Mouse (Mus musculus): Measurements from ENCODE around the gene Bysl. TPM values are rescaled to one million over a fixed set of nuclear protein-coding genes. Genes with fewer than 3 reads are reported as not detected.

The Bysl gene
- polyA plus RNA-seq, 1 experiment, result 9.5 TPM

GRCm38 (mm10) chr17:47571621-47572020, 39.7 kb downstream of the Bysl start:
- Histone ChIP-seq H3K27ac (ENCODE audit: control insufficient read depth, insufficient read depth, low read depth, low read length, poor library complexity) (no peak overlapping the region), H3K4me3 (replicated peaks; ENCODE audit: control insufficient read depth, low read depth, low read length) (no peak overlapping the region), H3K4me1 (ENCODE audit: control insufficient read depth, insufficient read depth, low read length) (no peaks in the 10 kb centered on the region; the same call in 1 of the 2 replicates)
- WGBS, result 88% methylated on average over 7 of the region's 7 CpGs
- TF ChIP-seq POLR2A (IDR thresholded peaks at IDR 0.05; ENCODE audit: borderline replicate concordance, control insufficient read depth, low read depth, low read length), result no peak
- no peak for TF ChIP-seq CTCF (IDR thresholded peaks at IDR 0.05; ENCODE audit: control insufficient read depth, insufficient read depth, low read length)

- Histone ChIP-seq H3K27ac (ENCODE audit: control insufficient read depth, insufficient read depth, low read depth, low read length, poor library complexity) (peak overlapping the region; percentile 48), H3K4me3 (replicated peaks; ENCODE audit: control insufficient read depth, low read depth, low read length) (no peak overlapping the region), H3K4me1 (ENCODE audit: control insufficient read depth, insufficient read depth, low read length) (no peaks in the 10 kb centered on the region; the same call in 1 of the 2 replicates)
- no peak for TF ChIP-seq POLR2A (IDR thresholded peaks at IDR 0.05; ENCODE audit: borderline replicate concordance, control insufficient read depth, low read depth, low read length)
- TF ChIP-seq CTCF (IDR thresholded peaks at IDR 0.05; ENCODE audit: control insufficient read depth, insufficient read depth, low read length), result no peak
- 87% methylated on average over 10 of the region's 10 CpGs for WGBS
These were observed 42.3 kb downstream of the Bysl start for GRCm38 (mm10) chr17:47568951-47569527.

- 72% methylated on average over 3 of the region's 3 CpGs for WGBS
- peak overlapping the region; percentile 48 for H3K27ac ChIP-seq (ENCODE audit: control insufficient read depth, insufficient read depth, low read depth, low read length, poor library complexity)
These were observed 42.9 kb downstream of the Bysl start for GRCm38 (mm10) chr17:47568389-47568788.

GRCm38 (mm10) chr17:47567271-47567670, 44.0 kb downstream of the Bysl start:
- peak overlapping the region; percentile 3 for H3K27ac ChIP-seq (ENCODE audit: control insufficient read depth, insufficient read depth, low read depth, low read length, poor library complexity)
- TF ChIP-seq CTCF (IDR thresholded peaks at IDR 0.05; ENCODE audit: control insufficient read depth, insufficient read depth, low read length) (no peak), POLR2A (IDR thresholded peaks at IDR 0.05; ENCODE audit: borderline replicate concordance, control insufficient read depth, low read depth, low read length) (no peak)
- no peaks in the 10 kb centered on the region; the same call in 1 of the 2 replicates for H3K4me1 ChIP-seq (ENCODE audit: control insufficient read depth, insufficient read depth, low read length)
- 22% methylated on average over 3 of the region's 3 CpGs for whole genome bisulfite sequencing
- H3K4me3 ChIP-seq (replicated peaks; ENCODE audit: control insufficient read depth, low read depth, low read length), result no peak overlapping the region

More at GRCm38 (mm10) chr17:47568389-47568788, 42.9 kb downstream of the Bysl start:
- no peak overlapping the region for H3K4me3 ChIP-seq (replicated peaks; ENCODE audit: control insufficient read depth, low read depth, low read length)
- H3K4me1 ChIP-seq (ENCODE audit: control insufficient read depth, insufficient read depth, low read length), result no peaks in the 10 kb centered on the region; the same call in 1 of the 2 replicates
- TF ChIP-seq POLR2A (IDR thresholded peaks at IDR 0.05; ENCODE audit: borderline replicate concordance, control insufficient read depth, low read depth, low read length) (no peak), CTCF (IDR thresholded peaks at IDR 0.05; ENCODE audit: control insufficient read depth, insufficient read depth, low read length) (no peak)

GRCm38 (mm10) chr17:47566133-47566532, 45.2 kb downstream of the Bysl start:
- Histone ChIP-seq H3K4me3 (replicated peaks; ENCODE audit: control insufficient read depth, low read depth, low read length) (no peak overlapping the region), H3K4me1 (ENCODE audit: control insufficient read depth, insufficient read depth, low read length) (no peaks in the 10 kb centered on the region; the same call in 1 of the 2 replicates), H3K27ac (ENCODE audit: control insufficient read depth, insufficient read depth, low read depth, low read length, poor library complexity) (no peak overlapping the region)
- no peak for TF ChIP-seq CTCF (IDR thresholded peaks at IDR 0.05; ENCODE audit: control insufficient read depth, insufficient read depth, low read length)
- no peak for TF ChIP-seq POLR2A (IDR thresholded peaks at IDR 0.05; ENCODE audit: borderline replicate concordance, control insufficient read depth, low read depth, low read length)
- WGBS, result 68% methylated on average over 2 of the region's 2 CpGs

GRCm38 (mm10) chr17:47564612-47565011, 46.7 kb downstream of the Bysl start:
- H3K4me3 ChIP-seq (replicated peaks; ENCODE audit: control insufficient read depth, low read depth, low read length), result no peak overlapping the region
- 44% methylated on average over 5 of the region's 5 CpGs for WGBS
- H3K4me1 ChIP-seq (ENCODE audit: control insufficient read depth, insufficient read depth, low read length), result no peaks in the 10 kb centered on the region; the same call in 1 of the 2 replicates
- TF ChIP-seq POLR2A (IDR thresholded peaks at IDR 0.05; ENCODE audit: borderline replicate concordance, control insufficient read depth, low read depth, low read length), result no peak
- no peak for TF ChIP-seq CTCF (IDR thresholded peaks at IDR 0.05; ENCODE audit: control insufficient read depth, insufficient read depth, low read length)
- H3K27ac ChIP-seq (ENCODE audit: control insufficient read depth, insufficient read depth, low read depth, low read length, poor library complexity), result no peak overlapping the region

- 82% methylated on average over 6 of the region's 6 CpGs for WGBS
- TF ChIP-seq POLR2A (IDR thresholded peaks at IDR 0.05; ENCODE audit: borderline replicate concordance, control insufficient read depth, low read depth, low read length) (no peak), CTCF (IDR thresholded peaks at IDR 0.05; ENCODE audit: control insufficient read depth, insufficient read depth, low read length) (no peak)
- Histone ChIP-seq H3K4me3 (replicated peaks; ENCODE audit: control insufficient read depth, low read depth, low read length) (no peak overlapping the region), H3K4me1 (ENCODE audit: control insufficient read depth, insufficient read depth, low read length) (no peaks in the 10 kb centered on the region; the same call in 1 of the 2 replicates), H3K27ac (ENCODE audit: control insufficient read depth, insufficient read depth, low read depth, low read length, poor library complexity) (no peak overlapping the region)
These were observed 48.4 kb downstream of the Bysl start for GRCm38 (mm10) chr17:47562875-47563274.

- Histone ChIP-seq H3K4me3 (replicated peaks; ENCODE audit: control insufficient read depth, low read depth, low read length) (no peak overlapping the region), H3K27ac (ENCODE audit: control insufficient read depth, insufficient read depth, low read depth, low read length, poor library complexity) (no peak overlapping the region), H3K4me1 (ENCODE audit: control insufficient read depth, insufficient read depth, low read length) (no peaks in the 10 kb centered on the region; the same call in 1 of the 2 replicates)
- no peak for TF ChIP-seq CTCF (IDR thresholded peaks at IDR 0.05; ENCODE audit: control insufficient read depth, insufficient read depth, low read length)
- no peak for TF ChIP-seq POLR2A (IDR thresholded peaks at IDR 0.05; ENCODE audit: borderline replicate concordance, control insufficient read depth, low read depth, low read length)
- WGBS, result 84% methylated on average over 6 of the region's 6 CpGs
These were observed 51.6 kb downstream of the Bysl start for GRCm38 (mm10) chr17:47559726-47560125.

All from bone marrow, adult 2 months (tissue).